Mouse (Mus musculus): ENCODE results near the gene Tbl1x. TPM values are rescaled to one million over a fixed set of nuclear protein-coding genes. Genes with fewer than 3 reads are reported as not detected.

Gene Tbl1x
- polyA plus RNA-seq, 1 experiment from 2014 or later: 66.1 TPM

DNA sequence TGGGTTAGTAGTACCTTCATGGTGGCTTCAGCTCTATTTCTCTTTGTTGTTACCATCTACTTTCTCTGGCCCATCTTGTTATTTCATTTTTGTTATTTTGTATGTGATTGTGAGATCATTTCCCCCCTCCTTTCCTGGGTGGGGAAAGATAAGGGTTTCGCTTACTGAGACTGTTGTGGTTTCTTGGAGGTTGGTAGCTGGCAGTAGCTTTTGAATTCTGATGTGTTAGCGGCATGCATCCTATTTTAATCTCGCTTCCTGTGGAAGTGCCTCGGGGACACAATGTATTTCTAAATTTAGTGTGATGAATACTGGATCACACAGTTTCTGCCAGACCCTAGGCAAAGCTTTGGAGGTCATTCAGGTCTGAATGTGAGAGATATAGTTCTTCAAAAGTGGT is 69.2 kb downstream of the Tbl1x start:
- H3K36me3 ChIP-seq: no peaks in the 10 kb centered on the region

DNA sequence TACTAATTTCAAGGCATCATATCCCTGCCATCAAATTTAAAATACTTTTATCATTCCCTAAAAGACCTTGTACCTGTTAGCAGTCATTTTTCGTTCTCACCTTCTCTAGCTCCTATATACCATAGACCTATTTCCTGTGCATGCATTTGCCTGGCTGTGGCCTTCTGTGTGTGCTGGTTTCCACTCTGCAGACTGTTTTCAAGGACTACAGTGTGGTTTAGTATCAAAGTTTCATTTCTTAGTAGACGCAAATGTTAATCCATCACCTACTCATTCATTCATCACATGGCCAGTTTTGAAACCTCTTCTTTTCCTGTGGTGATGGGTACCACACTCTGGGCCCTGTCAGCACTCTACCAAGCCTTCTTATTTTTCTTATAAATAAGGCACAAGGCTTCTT is 75.2 kb downstream of the Tbl1x start:
- no peak for ATAC-seq
- Histone ChIP-seq H3K27me3 (replicated peaks) (no peaks in the 10 kb centered on the region), H3K9ac (no peak overlapping the region), H3K27ac (no peak overlapping the region), H3K4me2 (replicated peaks) (no peak overlapping the region), H3K9me3 (no peaks in the 10 kb centered on the region), H3K4me1 (replicated peaks) (no peaks in the 10 kb centered on the region), H3K4me3 (replicated peaks) (no peak overlapping the region), H3K36me3 (no peaks in the 10 kb centered on the region)
- whole genome bisulfite sequencing: 88% methylated on average over 2 of the region's 2 CpGs

More for the DNA sequence above, 69.2 kb downstream of the Tbl1x start:
- Histone ChIP-seq H3K4me3 (replicated peaks) (no peak overlapping the region), H3K9ac (no peak overlapping the region), H3K27ac (no peak overlapping the region), H3K4me2 (replicated peaks) (no peak overlapping the region), H3K9me3 (no peaks in the 10 kb centered on the region), H3K4me1 (replicated peaks) (no peaks in the 10 kb centered on the region), H3K27me3 (replicated peaks) (no peaks in the 10 kb centered on the region)
- WGBS: 72% methylated on average over 4 of the region's 4 CpGs
- no peak for ATAC-seq

DNA sequence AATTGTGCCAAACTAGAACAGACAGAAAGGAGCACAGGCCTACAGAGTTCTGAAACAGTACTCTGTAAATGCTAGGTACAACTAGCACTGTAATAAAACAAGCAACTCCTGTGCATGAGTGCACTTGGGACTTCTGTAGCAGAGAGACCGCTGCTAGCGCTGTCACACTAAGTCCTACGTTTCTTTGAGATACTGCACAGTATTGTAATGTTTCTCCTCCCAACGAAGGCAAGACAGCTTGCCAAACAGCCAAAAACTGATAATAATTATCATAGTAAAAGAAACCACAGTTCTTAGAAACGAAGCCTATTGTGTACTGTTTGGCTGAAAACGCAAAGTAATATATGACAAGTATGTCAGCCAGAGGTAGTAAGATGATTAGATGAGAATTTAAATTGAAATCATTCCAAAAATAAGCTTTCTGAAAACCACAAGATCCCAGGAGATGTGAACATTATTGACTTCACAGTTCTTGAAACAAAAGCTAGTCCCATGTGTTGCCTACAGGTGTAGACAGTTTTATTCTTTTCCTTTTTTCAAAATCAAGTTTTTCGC is 83.9 kb downstream of the Tbl1x start:
- no peak overlapping the region for H3K4me2 ChIP-seq (replicated peaks)
- no peaks in the 10 kb centered on the region for H3K36me3 ChIP-seq
- no peak overlapping the region for H3K27ac ChIP-seq
- 75% methylated on average over 7 of the region's 7 CpGs for WGBS
- no peak for ATAC-seq
- H3K4me1 ChIP-seq (replicated peaks): no peaks in the 10 kb centered on the region
- H3K4me3 ChIP-seq (replicated peaks): no peak overlapping the region
- H3K9me3 ChIP-seq: no peaks in the 10 kb centered on the region
- no peak overlapping the region for H3K9ac ChIP-seq
- no peaks in the 10 kb centered on the region for H3K27me3 ChIP-seq (replicated peaks)

DNA sequence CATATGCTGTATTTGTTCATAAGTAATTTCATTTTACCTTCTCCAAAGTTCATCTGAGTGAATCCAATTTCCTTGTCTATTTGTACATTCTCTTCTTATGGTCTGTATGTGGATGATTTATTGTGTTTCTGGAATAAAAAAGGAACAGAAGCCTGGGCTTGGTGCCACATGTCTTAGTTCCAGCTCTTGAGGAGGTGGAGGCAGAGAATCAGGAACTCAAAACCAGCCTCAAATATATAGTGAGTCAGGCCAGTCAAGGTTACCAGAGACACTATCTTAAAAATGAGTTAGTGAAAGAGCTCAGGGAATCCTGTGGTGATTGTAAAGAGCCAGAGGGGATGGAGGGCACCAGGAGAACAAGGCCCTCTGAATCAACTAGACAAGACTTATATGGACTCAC is 86.9 kb downstream of the Tbl1x start:
- no peak overlapping the region for H3K4me2 ChIP-seq (replicated peaks)
- H3K36me3 ChIP-seq: no peaks in the 10 kb centered on the region
- no peaks in the 10 kb centered on the region for H3K27me3 ChIP-seq (replicated peaks)
- no peaks in the 10 kb centered on the region for H3K9me3 ChIP-seq
- no peak overlapping the region for H3K9ac ChIP-seq
- H3K4me1 ChIP-seq (replicated peaks): no peaks in the 10 kb centered on the region
- ATAC-seq: no peak
- H3K4me3 ChIP-seq (replicated peaks): no peak overlapping the region
- H3K27ac ChIP-seq: no peak overlapping the region

DNA sequence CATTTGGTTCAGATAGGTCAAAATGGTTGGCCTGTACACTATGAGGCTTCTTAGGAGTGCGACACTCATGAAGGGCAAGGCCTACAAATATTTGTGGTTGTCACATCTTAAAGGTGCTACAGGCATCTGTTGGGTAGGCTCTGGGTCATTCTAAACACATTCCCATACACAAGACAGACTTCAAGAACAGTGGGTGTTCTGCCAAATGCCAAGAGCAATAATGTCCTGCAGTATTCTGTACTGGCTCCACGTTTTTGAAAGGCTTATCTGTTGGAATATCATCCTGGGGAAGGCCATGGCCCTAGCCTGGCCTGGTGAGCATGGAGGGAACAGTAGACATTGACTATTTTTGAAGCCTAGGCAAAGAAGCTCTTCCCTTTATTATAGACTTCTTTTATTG is 87.9 kb downstream of the Tbl1x start:
- 64% methylated on average over 2 of the region's 2 CpGs for WGBS
- Histone ChIP-seq H3K4me3 (replicated peaks) (no peak overlapping the region), H3K27me3 (replicated peaks) (no peaks in the 10 kb centered on the region), H3K9me3 (no peaks in the 10 kb centered on the region), H3K9ac (no peak overlapping the region), H3K4me2 (replicated peaks) (no peak overlapping the region), H3K36me3 (no peaks in the 10 kb centered on the region), H3K4me1 (replicated peaks) (no peaks in the 10 kb centered on the region), H3K27ac (no peak overlapping the region)
- no peak for ATAC-seq

DNA sequence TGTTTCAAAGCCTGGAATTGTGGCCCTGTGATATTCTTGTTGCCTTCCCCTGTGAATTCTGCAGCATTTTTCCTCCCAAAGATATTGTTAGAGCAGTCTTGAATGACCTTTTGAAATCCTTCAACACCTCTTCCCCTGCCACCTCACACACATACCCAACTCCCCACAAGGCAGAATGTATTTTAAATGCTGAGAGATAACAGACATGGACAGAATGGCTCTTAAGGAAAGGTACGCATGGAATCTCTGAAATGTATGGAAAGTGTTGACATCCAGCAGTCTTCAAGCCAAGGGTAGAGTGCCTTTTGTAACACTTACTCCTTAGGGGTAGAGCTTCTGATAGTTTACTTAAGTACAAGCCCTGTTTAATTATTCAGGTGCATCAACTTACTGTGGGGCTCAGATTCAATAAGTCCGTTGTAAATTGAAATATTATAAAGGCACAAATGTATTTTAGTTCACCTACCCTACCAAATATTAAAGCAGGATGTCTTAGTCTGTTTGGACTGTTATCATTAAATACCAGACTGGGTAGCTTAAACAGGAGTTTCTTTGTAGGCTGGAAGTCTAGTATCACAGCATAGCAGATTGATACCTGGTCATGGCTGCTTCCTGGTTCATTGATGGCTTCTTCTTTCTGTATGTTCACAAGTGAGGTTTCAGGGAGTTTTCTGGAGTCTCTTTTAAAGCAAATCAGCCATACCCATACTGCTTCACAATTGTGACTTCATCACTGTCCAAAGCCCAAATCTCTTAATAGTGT is 92.9 kb downstream of the Tbl1x start:
- 83% methylated on average over 2 of the region's 2 CpGs for WGBS
- no peak for ATAC-seq

DNA sequence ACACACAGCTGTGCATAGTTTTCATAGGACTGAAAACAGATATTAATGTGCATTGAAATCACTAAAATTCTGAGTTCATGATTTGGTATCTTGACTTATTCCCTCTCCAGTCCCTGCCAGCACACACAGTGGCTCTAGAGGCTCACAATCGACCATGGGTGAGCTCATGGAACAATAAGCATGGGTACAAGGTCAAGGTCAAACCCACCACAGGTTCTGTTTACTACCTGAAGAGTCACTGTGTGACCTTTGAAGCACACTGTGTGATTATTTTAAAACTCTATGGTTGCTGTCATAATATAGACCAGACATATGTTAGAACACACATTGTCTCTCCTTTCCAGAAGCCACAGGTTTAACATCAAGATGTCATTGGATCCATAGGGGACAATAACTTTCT is 96.7 kb downstream of the Tbl1x start:
- Histone ChIP-seq H3K9me3 (no peaks in the 10 kb centered on the region), H3K36me3 (no peaks in the 10 kb centered on the region), H3K27ac (no peak overlapping the region), H3K4me1 (replicated peaks) (no peaks in the 10 kb centered on the region), H3K27me3 (replicated peaks) (no peaks in the 10 kb centered on the region), H3K4me2 (replicated peaks) (no peak overlapping the region), H3K9ac (no peak overlapping the region), H3K4me3 (replicated peaks) (no peak overlapping the region)
- peak; percentile 49 for ATAC-seq
- WGBS: 38% methylated on average over 1 of the region's 1 CpGs

More for the DNA sequence above, 92.9 kb downstream of the Tbl1x start:
- Histone ChIP-seq H3K27me3 (replicated peaks) (no peaks in the 10 kb centered on the region), H3K4me3 (replicated peaks) (no peak overlapping the region), H3K36me3 (no peaks in the 10 kb centered on the region), H3K4me1 (replicated peaks) (no peaks in the 10 kb centered on the region), H3K9me3 (no peaks in the 10 kb centered on the region), H3K9ac (no peak overlapping the region), H3K27ac (no peak overlapping the region), H3K4me2 (replicated peaks) (no peak overlapping the region)

DNA sequence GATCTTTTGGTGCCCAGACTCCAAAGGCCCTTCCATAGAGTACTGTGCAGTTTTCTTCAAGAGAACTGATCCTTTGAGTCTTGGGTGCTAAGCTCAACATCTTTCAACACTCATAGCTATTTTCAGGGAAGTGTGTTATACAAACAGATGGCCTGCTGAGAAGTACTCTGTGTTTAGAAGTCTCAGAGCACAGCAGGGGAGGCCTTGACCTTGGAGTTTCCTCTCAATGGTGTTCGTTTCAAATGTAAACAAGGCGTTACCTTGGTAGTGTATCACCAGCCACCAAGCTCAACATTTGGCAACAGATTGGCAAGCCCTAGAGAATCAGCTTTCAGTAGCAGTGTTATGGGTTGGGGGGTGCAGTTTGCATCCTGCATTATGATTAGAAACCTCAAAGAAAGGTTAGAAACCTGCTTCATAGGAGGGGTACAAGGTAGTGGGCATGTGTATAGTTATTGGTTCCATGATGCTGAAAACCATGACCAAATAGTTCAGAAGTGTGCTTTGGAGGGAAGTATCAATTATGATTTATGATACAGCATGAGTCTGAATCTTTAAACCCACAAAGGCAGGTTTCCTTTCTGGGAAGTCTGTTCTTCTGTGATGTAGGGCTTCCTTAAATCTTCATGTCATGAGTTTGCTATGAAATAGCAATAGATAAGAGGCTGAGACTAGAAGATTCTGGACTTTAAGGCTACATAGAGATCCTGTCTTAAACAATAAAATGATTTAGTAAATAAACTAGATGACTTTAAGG is 98.3 kb downstream of the Tbl1x start:
- Histone ChIP-seq H3K9ac (no peak overlapping the region), H3K27ac (no peak overlapping the region), H3K36me3 (no peaks in the 10 kb centered on the region), H3K9me3 (no peaks in the 10 kb centered on the region), H3K4me2 (replicated peaks) (no peak overlapping the region), H3K4me3 (replicated peaks) (no peak overlapping the region), H3K4me1 (replicated peaks) (no peaks in the 10 kb centered on the region), H3K27me3 (replicated peaks) (no peaks in the 10 kb centered on the region)
- 28% methylated on average over 2 of the region's 2 CpGs for WGBS
- ATAC-seq: no peak

DNA sequence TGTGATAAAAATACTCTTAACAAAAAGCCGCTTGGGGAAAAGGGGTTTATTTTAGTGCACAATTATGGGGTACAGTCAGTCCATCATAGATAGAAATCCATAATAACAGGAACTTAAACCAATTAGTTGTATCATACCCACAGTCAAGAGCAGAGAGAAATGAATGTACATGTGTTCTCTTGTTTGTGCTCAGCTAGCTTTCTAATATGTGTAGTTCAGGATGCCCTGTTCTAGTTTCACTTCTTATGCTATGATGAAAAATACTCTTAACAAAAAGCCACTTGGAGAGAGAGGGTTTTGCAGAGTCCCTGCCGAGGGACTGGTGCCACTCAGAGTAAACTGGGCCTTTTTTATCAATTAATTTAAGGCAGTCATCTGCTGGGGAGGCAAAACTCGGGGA is 101.1 kb downstream of the Tbl1x start:
- Histone ChIP-seq H3K4me2 (replicated peaks) (no peak overlapping the region), H3K9me3 (no peaks in the 10 kb centered on the region), H3K27me3 (replicated peaks) (no peaks in the 10 kb centered on the region), H3K27ac (no peak overlapping the region), H3K4me1 (replicated peaks) (no peaks in the 10 kb centered on the region), H3K9ac (no peak overlapping the region), H3K4me3 (replicated peaks) (no peak overlapping the region), H3K36me3 (no peaks in the 10 kb centered on the region)
- ATAC-seq: no peak
- 68% methylated on average over 3 of the region's 3 CpGs for WGBS

DNA sequence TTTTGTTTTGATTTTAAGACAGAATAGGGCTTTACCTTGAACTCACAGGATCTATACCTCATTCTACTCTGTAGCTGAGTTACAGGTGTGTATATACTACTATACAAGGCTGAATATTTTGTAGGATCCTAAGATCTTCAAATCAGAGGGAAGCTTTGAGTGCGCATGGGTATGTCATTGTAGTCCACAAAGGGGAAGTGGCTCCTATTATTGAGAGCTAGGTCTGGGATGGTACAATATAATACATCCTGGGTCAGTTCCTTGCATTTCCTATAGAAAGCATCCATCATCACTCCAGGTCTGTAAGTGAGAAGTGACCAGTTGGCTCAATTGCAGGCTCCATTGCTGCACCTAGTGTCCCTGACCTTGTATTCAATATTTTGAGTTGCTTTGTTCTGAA is 102.2 kb downstream of the Tbl1x start:
- Histone ChIP-seq H3K36me3 (no peaks in the 10 kb centered on the region), H3K4me3 (replicated peaks) (no peak overlapping the region), H3K4me2 (replicated peaks) (no peak overlapping the region), H3K9ac (no peak overlapping the region), H3K27ac (no peak overlapping the region), H3K4me1 (replicated peaks) (no peaks in the 10 kb centered on the region), H3K9me3 (no peaks in the 10 kb centered on the region), H3K27me3 (replicated peaks) (no peaks in the 10 kb centered on the region)
- ATAC-seq: no peak
- WGBS: 95% methylated on average over 1 of the region's 1 CpGs

DNA sequence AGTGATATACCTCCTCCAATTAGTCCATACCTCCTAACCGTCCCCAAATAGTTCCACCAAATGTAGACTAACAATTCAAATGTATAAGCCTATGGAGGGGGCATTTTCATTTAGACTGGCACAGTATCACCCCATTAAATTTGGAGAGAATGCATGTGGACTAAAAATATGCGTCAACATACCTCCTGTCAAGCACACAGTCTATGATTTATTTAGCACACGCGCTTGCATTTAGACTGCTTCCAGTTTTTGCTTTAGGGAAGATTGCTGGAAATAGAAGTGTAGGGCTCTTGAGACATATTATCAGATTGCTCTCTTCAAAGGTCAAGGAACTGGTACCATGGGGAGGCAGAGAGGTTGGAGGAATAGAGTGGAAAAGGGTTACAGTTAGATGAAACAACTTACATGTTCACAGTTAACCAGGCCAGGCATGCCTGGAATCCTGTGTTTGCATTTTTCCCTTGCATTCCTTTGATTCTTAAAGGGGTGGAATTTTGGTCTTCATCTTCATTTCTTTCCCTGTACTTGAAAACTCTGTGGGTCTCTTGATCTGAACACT is 105.0 kb downstream of the Tbl1x start:
- no peaks in the 10 kb centered on the region for H3K27me3 ChIP-seq (replicated peaks)
- no peak overlapping the region for H3K4me2 ChIP-seq (replicated peaks)
- H3K4me1 ChIP-seq (replicated peaks): no peaks in the 10 kb centered on the region
- H3K4me3 ChIP-seq (replicated peaks): no peak overlapping the region
- H3K9me3 ChIP-seq: no peaks in the 10 kb centered on the region
- WGBS: 68% methylated on average over 4 of the region's 4 CpGs
- no peaks in the 10 kb centered on the region for H3K36me3 ChIP-seq
- no peak overlapping the region for H3K9ac ChIP-seq
- ATAC-seq: no peak
- no peak overlapping the region for H3K27ac ChIP-seq

DNA sequence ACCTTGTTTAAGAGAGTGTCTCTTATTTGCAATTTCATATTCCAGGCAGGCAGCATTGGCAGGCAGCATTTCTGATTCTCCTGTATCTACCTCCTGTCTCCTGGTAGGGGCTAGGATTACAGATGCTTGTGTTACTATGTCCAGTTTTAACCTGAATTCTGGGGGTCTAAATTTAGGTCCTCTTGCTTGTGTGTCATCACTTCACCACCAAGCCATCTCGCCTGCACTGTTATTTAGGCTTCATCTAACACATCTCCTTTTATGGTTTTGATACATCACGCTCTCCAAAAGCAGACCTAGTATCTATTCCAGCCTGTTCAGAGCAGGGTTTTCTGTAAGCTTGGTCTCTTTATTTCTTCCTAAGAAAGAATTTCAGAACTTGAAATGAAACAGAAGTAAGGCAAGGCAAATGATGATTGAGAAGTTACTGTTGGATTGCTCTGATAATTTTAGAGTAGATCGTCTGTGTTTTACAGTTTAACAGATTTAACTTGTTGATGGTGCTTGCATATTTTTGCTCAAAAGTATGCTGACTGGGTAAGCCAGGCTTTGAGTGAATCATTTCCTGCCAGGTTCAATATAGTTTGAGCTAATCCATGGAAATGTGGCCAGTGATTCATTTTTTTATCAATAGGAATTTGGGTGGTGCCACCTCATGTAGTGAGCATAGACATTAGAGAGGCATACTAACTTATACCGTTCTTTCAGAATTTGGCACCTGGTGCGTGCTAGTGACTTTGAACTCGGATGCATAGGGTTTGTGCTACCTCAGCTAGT is 106.7 kb downstream of the Tbl1x start:
- H3K27ac ChIP-seq: no peak overlapping the region
- 70% methylated on average over 6 of the region's 6 CpGs for WGBS
- no peak for ATAC-seq

More for the DNA sequence above, 106.7 kb downstream of the Tbl1x start:
- H3K4me2 ChIP-seq (replicated peaks): no peak overlapping the region
- H3K4me3 ChIP-seq (replicated peaks): no peak overlapping the region
- H3K9ac ChIP-seq: no peak overlapping the region
- no peaks in the 10 kb centered on the region for H3K27me3 ChIP-seq (replicated peaks)
- no peaks in the 10 kb centered on the region for H3K4me1 ChIP-seq (replicated peaks)
- H3K9me3 ChIP-seq: no peaks in the 10 kb centered on the region
- H3K36me3 ChIP-seq: no peaks in the 10 kb centered on the region
